Mouse (Mus musculus): ENCODE results near the gene Rere.

Rere gene

GRCm38 (mm10) chr4:150281018-150281761 is at the start of gene Rere:
Gene Rere, plus strand, starts transcription at chr4:150281646.
- DNase-seq: peak; percentile 97

GRCm38 (mm10) chr4:150231871-150232270 is 49.6 kb upstream of the Rere start:
- peak; percentile 76 for DNase-seq

- no peak for DNase-seq
Observed at GRCm38 (mm10) chr4:150234599-150235327, 46.7 kb upstream of the Rere start.

- no peak for DNase-seq
Observed at GRCm38 (mm10) chr4:150235585-150235984, 45.9 kb upstream of the Rere start.

- no peak for DNase-seq
Observed at GRCm38 (mm10) chr4:150236031-150236430, 45.4 kb upstream of the Rere start.

- DNase-seq: peak; percentile 93
Observed at GRCm38 (mm10) chr4:150236521-150237481, 44.6 kb upstream of the Rere start, which contains the start of gene Eno1. Gene Eno1, plus strand, starts transcription at chr4:150236721.

GRCm38 (mm10) chr4:150237636-150238361 is 43.6 kb upstream of the Rere start:
- no peak for DNase-seq

GRCm38 (mm10) chr4:150238433-150239086 is 42.9 kb upstream of the Rere start:
- DNase-seq: no peak

- no peak for DNase-seq
Observed at GRCm38 (mm10) chr4:150239087-150239480, 42.4 kb upstream of the Rere start.

GRCm38 (mm10) chr4:150239503-150239902 is 41.9 kb upstream of the Rere start:
- no peak for DNase-seq

GRCm38 (mm10) chr4:150239951-150240368 is 41.5 kb upstream of the Rere start:
- peak; percentile 79 for DNase-seq

GRCm38 (mm10) chr4:150240381-150240886 is 41.0 kb upstream of the Rere start:
- DNase-seq: no peak

- DNase-seq: no peak
Observed at GRCm38 (mm10) chr4:150241708-150242107, 39.7 kb upstream of the Rere start.

- no peak for DNase-seq
Observed at GRCm38 (mm10) chr4:150242745-150243144, 38.7 kb upstream of the Rere start.

- DNase-seq: no peak
Observed at GRCm38 (mm10) chr4:150245876-150246275, 35.6 kb upstream of the Rere start.

GRCm38 (mm10) chr4:150248009-150248408 is 33.4 kb upstream of the Rere start:
- DNase-seq: peak; percentile 73

GRCm38 (mm10) chr4:150248917-150249316 is 32.5 kb upstream of the Rere start:
- no peak for DNase-seq

- no peak for DNase-seq
Observed at GRCm38 (mm10) chr4:150249731-150250270, 31.6 kb upstream of the Rere start.

- DNase-seq: no peak
Observed at GRCm38 (mm10) chr4:150250549-150251422, 30.7 kb upstream of the Rere start.

- DNase-seq: peak; percentile 92
Observed at GRCm38 (mm10) chr4:150254416-150254815, 27.0 kb upstream of the Rere start.

Measured in cerebellum, adult 11-12 months (tissue).